Mouse (Mus musculus): ENCODE measurements at regions not wholly inside any gene's neighbourhood (a gene's known extent, or its start where the extent isn't known, plus 50 kb on each side); places are given as distances from the start of the nearest gene placed in this dataset.

- TF ChIP-seq CTCF (IDR thresholded peaks at IDR 0.05; ENCODE audit: low read depth, low read length) (no peak), POLR2A (IDR thresholded peaks at IDR 0.05; ENCODE audit: borderline replicate concordance, low read depth, low read length) (no peak)
Observed at GRCm38 (mm10) chr1:51602071-51602470, 123.8 kb upstream of the Nabp1 start.

Measured in bone marrow macrophage, adult 2 months (primary cell).